12 mouse cellular contexts compared by ENCODE assay signal in the genomic region with DNA sequence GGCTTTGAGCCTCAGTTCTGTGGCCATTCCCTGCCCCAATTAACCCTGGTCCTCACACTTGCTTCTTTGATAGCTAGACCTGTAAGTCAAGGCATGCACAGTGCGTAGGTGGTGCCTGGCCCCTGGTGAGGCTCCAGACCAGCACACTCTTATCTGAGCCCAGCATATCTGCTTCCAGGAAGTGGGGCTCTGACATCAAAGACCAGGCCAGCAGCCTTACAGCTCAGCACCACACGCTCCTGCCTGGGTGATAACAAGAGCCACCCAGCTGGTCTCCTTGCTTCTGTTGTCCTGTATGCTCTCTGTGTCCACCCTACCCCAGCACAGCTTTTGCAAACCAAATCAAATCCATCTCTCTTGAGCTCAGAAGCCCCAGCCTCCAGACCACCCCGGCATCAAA. TPM values are rescaled to one million over a fixed set of nuclear protein-coding genes. Genes with fewer than 3 reads are reported as not detected.
DNase-seq lines count a peak whose midpoint lies in the region; ATAC-seq and TF ChIP-seq lines count a peak whose summit lies in the region.
"Had no signal": no experiment of that assay in that cellular context is flagged by ENCODE, and none has a peak within 500 bp of the region (broad histone marks: within the 10 kb centered on the region; RNA-seq: fewer than 3 reads in every experiment).

No protein-coding gene starts in this region.

- peak overlapping the region; percentile 66 for H3K27ac ChIP-seq in heart, embryonic 13.5 days (replicated peaks)
- H3K27ac ChIP-seq in bone marrow, adult 2 months (ENCODE audit: control insufficient read depth, insufficient read depth, low read depth, low read length, poor library complexity): peak overlapping the region; percentile 26; the same call in 1 of the 2 replicates
- H3K27ac ChIP-seq in intestine, embryonic 15.5 days: no peak overlapping the region
- H3K27ac ChIP-seq: hindbrain, embryonic 13.5 days had no signal

- H3K4me3 ChIP-seq in heart, embryonic 13.5 days: no peak overlapping the region
- H3K4me3 ChIP-seq in bone marrow, adult 2 months (replicated peaks; ENCODE audit: control insufficient read depth, low read depth, low read length): no peak overlapping the region
- H3K4me3 ChIP-seq in intestine, embryonic 15.5 days (replicated peaks): no peak overlapping the region
- peak overlapping the region; percentile 59 for H3K4me3 ChIP-seq in megakaryocyte, embryonic 14.5 days (replicated peaks)
- H3K4me3 ChIP-seq: hindbrain, embryonic 13.5 days; myocyte had no signal

- no peaks in the 10 kb centered on the region for H3K9me3 ChIP-seq in heart, embryonic 13.5 days
- H3K9me3 ChIP-seq in intestine, embryonic 15.5 days: no peaks in the 10 kb centered on the region
- H3K9me3 ChIP-seq in megakaryocyte, embryonic 14.5 days: 0 out of 2 replicates have a peak, but pooled peaks cover under 1% of the 10 kb centered on the region
- H3K9me3 ChIP-seq: hindbrain, embryonic 13.5 days had no signal

- H3K9ac ChIP-seq in heart, embryonic 13.5 days: 0 out of 2 replicates have a peak overlapping the region, but pooled peaks have one; percentile 9
- no peak overlapping the region for H3K9ac ChIP-seq in intestine, embryonic 15.5 days
- H3K9ac ChIP-seq: hindbrain, embryonic 13.5 days had no signal

- 6% methylated on average over 3 of the region's 3 CpGs for WGBS in heart, embryonic 13.5 days
- 35% methylated on average over 3 of the region's 3 CpGs for WGBS in bone marrow, adult 2 months
- 47% methylated on average over 3 of the region's 3 CpGs for WGBS in intestine, embryonic 15.5 days

- no peaks in the 10 kb centered on the region for H3K36me3 ChIP-seq in heart, embryonic 13.5 days
- no peaks in the 10 kb centered on the region for H3K36me3 ChIP-seq in intestine, embryonic 15.5 days
- no peaks in the 10 kb centered on the region for H3K36me3 ChIP-seq in megakaryocyte, embryonic 14.5 days (replicated peaks; ENCODE audit: low read length)
- H3K36me3 ChIP-seq: hindbrain, embryonic 13.5 days had no signal

- peaks cover 43% of the 10 kb centered on the region for H3K4me1 ChIP-seq in heart, embryonic 13.5 days
- H3K4me1 ChIP-seq in bone marrow, adult 2 months (ENCODE audit: control insufficient read depth, insufficient read depth, low read length): no peaks in the 10 kb centered on the region
- peaks cover 24% of the 10 kb centered on the region for H3K4me1 ChIP-seq in intestine, embryonic 15.5 days (replicated peaks)
- peaks cover 72% of the 10 kb centered on the region for H3K4me1 ChIP-seq in megakaryocyte, embryonic 14.5 days

- no peak for TF ChIP-seq POLR2A in bone marrow, adult 2 months (IDR thresholded peaks at IDR 0.05; ENCODE audit: borderline replicate concordance, control insufficient read depth, low read depth, low read length)

- DNase-seq in heart, adult 11 months: no peak
- no peak for DNase-seq in thymus, postnatal 36 days
- DNase-seq in cerebellum, postnatal 25 days: no peak
- no peak for DNase-seq in thymus, postnatal 14 days
- DNase-seq: kidney, postnatal 36 days; lung, postnatal 36 days had no signal

- H3K4me2 ChIP-seq in heart, embryonic 13.5 days: peak overlapping the region; percentile 24
- no peak overlapping the region for H3K4me2 ChIP-seq in intestine, embryonic 15.5 days (replicated peaks)
- H3K4me2 ChIP-seq: hindbrain, embryonic 13.5 days had no signal

- peaks cover 76% of the 10 kb centered on the region for H3K27me3 ChIP-seq in heart, embryonic 13.5 days (replicated peaks)
- H3K27me3 ChIP-seq in intestine, embryonic 15.5 days (replicated peaks): no peaks in the 10 kb centered on the region
- H3K27me3 ChIP-seq in megakaryocyte, embryonic 14.5 days (replicated peaks): peaks cover 63% of the 10 kb centered on the region

- no peak for TF ChIP-seq CTCF in bone marrow, adult 2 months (IDR thresholded peaks at IDR 0.05; ENCODE audit: control insufficient read depth, insufficient read depth, low read length)

- peak; percentile 66 for ATAC-seq in heart, embryonic 13.5 days (ENCODE audit: extremely low read depth, insufficient number of reproducible peaks, low FRiP score, low TSS enrichment)
- peak; percentile 77 for ATAC-seq in intestine, embryonic 15.5 days

RNA-seq across cellular contexts. Expression of a gene that starts 34.8 kb away (rescaled TPM):
- 8.3 and 8.4 TPM in 2 replicates for polyA plus RNA-seq in heart, embryonic 13.5 days (2015; fragmentation: Nextera tagmentation; extraction: Ambion mirVana)
- 1.4 and 1.5 TPM in 2 replicates for polyA plus RNA-seq in bone marrow, adult 2 months (2011; ENCODE audit: insufficient read depth, insufficient read length, low replicate concordance, missing spikeins)
- polyA plus RNA-seq in intestine, embryonic 15.5 days (2015; fragmentation: Nextera tagmentation; extraction: Ambion mirVana): 23.6 and 27.8 TPM in 2 replicates
- not detected in 2 replicates for polyA plus RNA-seq in megakaryocyte, embryonic 14.5 days (2012; ENCODE audit: insufficient read depth, low replicate concordance)

RNA-seq across cellular contexts. Expression of a gene that starts 51.3 kb away (rescaled TPM):
- 0.18 and 0.20 TPM in 2 replicates for polyA plus RNA-seq in heart, embryonic 13.5 days (2015; fragmentation: Nextera tagmentation; extraction: Ambion mirVana)
- 2.4 TPM in 1 of 2 replicates, not detected in the other for polyA plus RNA-seq in bone marrow, adult 2 months (2011; ENCODE audit: insufficient read depth, insufficient read length, low replicate concordance, missing spikeins)
- not detected in 2 replicates for polyA plus RNA-seq in intestine, embryonic 15.5 days (2015; fragmentation: Nextera tagmentation; extraction: Ambion mirVana)
- 7.0 and 9.2 TPM in 2 replicates for polyA plus RNA-seq in megakaryocyte, embryonic 14.5 days (2012; ENCODE audit: insufficient read depth, low replicate concordance)
- polyA plus RNA-seq: myocyte had no signal
